Mouse (Mus musculus) right cerebral cortex, adult 18-20 months (tissue): Measurements from ENCODE around the gene Ets1.
A peak's percentile ranks its signal among the peaks of the same experiment; 100 is the strongest.

ENCODE experiments used
- DNase-seq: peaks from one replicate; pipeline ENCODE4 v3.0.0; 2022; ENCODE audit warnings: mixed read lengths

Gene Ets1

DNA sequence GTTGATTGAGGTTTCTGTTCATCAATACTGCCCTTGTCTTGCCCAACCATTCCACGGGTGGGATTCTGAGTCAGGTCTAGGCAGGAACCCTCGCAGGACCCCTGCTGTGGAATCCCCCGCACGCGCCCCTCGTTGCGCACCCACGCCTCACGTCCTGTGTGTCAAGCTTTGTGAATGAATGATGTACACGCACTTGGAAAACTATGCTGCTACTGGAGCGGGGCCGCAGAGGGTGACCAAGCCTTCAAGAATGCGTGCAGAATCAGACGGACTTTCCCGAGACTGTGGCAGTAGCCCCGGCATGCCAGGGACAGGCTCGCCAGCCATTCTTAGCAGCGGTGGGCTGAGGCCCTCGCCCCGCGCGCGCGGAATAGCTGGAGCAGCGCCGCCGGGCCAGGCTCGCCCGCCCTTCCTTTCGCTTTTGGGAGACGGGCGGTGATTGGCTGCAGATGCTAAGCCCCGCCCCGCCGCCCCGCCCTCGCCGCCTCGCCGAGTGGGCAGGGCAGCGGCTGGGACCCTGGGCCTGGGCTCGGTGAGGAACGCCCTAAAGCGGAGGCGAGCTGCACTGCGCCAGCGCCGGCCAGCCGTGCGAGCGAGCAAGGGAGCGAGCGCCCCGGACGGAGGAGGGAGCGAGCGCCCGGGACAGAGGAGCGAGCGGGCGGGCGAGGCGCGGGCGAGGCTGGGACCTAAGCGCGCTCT is 59.6 kb downstream of the Ets1 start:
- DNase-seq, result peak; percentile 92

- DNase-seq, result no peak
These were observed 60.2 kb downstream of the Ets1 start for GRCm38 (mm10) chr9:32696259-32696658.

DNA sequence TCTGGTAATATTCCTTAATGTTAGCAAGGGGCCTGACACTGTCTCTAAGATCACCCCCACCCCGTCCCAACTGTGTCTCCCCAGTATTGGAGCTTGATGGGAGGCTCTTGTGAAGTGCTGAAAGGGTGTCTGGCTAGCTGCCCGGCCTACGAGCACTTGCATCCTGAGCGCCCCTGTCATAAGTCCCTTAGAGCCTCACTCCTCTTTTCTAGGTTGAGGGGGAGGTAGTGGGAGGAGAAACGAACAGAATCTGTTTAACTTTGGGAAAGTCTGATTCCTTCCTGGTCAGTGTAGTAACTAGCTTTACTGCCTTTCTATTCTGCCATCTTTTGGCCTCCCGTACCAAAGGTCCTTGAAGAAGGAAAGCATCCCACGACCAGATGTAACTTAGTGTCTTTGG is 60.7 kb downstream of the Ets1 start:
- DNase-seq, result no peak

GRCm38 (mm10) chr9:32697291-32698110 is 61.5 kb downstream of the Ets1 start:
- no peak for DNase-seq

- DNase-seq, result no peak
These were observed 62.7 kb downstream of the Ets1 start for GRCm38 (mm10) chr9:32698766-32699165.

- DNase-seq, result no peak
These were observed 63.4 kb downstream of the Ets1 start for GRCm38 (mm10) chr9:32699391-32699841.

GRCm38 (mm10) chr9:32700091-32700905 is 64.3 kb downstream of the Ets1 start:
- no peak for DNase-seq

- DNase-seq, result no peak
These were observed 65.3 kb downstream of the Ets1 start for GRCm38 (mm10) chr9:32701126-32701997.

- DNase-seq, result no peak
These were observed 65.9 kb downstream of the Ets1 start for GRCm38 (mm10) chr9:32701998-32702305.

- DNase-seq, result no peak
These were observed 66.9 kb downstream of the Ets1 start for GRCm38 (mm10) chr9:32702836-32703395.

DNA sequence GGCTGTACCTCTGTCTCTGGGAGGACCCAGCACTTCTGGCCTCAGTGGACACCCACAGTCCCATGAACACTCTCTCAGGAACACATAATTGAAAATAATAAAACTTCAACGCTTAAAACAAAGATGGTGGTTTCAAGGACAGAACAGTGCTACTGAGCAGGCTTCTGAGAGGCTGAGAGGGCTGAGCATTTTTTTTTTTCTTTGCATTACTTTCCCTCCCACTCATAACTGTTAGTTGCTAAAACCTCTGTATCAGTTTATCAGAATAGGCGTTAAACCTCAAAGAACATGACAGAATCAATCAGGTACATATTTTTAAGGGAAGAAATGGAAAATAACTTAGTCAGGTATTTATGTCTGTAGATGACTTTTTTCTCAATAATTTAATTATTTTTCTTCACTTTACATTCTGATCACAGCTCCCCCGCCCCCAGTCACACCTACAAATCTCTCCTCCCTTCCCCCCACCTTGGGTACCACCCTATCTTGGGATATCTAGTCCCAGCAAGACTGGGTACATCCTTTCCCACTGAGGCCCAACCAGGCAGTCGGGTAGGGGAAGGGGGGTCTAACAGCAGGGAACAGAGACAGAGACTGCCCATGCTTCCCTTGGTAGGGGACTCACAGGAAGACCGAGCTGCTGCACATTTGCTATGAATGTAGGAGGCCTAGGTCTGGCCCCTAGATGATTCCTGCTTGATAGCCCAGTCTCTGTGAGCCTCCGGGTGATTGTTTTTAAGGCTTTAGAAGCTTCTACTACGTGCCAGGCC is 68.1 kb downstream of the Ets1 start:
- no peak for DNase-seq

GRCm38 (mm10) chr9:32705827-32706478 is 69.9 kb downstream of the Ets1 start:
- no peak for DNase-seq

- no peak for DNase-seq
These were observed 71.4 kb downstream of the Ets1 start for GRCm38 (mm10) chr9:32707436-32707835.

DNA sequence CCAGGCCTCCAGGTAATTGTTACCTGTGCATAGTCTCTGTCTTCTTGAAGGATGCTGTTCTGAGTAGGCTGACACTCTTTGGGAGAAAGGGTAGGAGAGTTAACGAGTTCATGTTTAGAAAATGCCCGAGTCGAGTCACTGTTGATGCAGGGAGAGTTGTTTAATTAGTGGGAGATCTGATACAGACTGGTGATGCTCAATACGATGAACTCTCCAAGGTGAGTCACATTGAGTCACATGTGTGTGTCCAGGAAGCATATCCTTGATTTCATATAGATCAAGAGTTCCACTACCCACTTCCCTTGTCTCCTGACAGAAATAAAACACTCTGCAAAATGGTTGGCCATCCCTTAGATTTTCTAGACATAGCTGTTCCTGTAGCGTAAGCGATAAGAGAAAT is 72.5 kb downstream of the Ets1 start:
- DNase-seq, result no peak

GRCm38 (mm10) chr9:32709359-32709758 is 73.3 kb downstream of the Ets1 start:
- DNase-seq, result no peak

DNA sequence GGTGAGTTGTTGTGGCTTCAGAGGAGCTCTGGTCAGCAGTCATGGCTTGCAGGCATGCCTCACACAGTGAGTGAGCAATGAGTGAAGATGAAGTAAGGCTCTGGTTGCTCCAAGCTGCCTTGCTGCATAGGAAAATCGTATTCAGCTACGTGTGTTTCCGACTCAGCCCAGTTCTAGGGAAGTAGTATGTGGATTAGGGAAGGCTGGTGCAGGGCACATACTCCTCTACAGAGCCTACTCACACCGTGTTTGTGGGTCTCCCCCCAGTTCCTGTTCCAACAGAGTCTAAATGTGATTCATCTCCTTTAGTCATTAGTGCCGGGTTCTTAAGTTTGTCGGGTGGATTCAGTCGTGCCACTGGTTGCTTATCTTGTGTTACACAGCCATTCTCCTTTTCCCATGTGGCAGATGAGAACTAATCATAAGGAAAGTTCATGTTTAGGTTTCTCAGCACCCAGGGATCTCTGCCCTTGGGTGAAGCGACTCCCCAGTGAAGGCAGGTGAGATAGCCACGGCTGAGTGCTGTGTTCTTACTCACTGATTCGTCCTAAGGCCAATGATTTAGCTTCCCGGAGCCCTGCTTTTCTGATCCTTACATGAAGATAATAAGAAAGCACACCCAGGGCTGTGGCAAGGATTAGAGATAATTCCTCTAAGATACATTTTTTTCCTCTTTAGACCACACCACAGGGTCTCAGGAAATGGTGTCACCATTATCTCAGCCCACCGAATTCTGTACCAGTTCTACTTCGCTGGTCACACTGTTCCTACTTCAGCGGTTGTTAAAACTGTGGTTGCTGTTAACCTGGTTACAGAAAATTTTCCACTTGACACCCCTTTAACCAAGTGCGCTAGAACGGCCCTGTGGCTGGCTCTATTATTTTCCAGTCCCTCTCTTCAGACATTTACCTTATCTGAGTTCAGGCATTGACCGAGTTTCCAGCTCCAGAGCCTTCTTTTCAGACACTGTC is 74.0 kb downstream of the Ets1 start:
- no peak for DNase-seq

GRCm38 (mm10) chr9:32710987-32711652 is 75.1 kb downstream of the Ets1 start:
- no peak for DNase-seq

DNA sequence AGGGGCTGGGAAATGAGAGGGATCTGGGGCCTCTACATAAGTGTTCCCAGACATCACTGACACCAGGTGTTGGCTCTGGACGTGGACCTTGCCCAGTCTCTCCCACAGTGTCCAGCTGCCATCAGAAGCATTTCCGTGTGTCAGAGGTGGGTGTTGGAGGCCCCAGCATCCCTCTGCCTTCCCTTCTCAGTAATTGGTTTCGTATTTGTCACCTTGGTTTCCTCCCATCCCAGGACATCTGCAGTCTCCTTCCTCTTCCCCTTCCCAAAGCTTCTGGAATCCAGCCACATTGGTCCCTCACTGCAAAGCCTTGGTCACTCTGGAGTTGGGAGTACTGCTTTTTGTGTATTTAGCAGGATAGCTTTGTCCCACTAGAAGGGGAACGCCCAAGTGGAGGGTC is 75.7 kb downstream of the Ets1 start:
- DNase-seq, result no peak

DNA sequence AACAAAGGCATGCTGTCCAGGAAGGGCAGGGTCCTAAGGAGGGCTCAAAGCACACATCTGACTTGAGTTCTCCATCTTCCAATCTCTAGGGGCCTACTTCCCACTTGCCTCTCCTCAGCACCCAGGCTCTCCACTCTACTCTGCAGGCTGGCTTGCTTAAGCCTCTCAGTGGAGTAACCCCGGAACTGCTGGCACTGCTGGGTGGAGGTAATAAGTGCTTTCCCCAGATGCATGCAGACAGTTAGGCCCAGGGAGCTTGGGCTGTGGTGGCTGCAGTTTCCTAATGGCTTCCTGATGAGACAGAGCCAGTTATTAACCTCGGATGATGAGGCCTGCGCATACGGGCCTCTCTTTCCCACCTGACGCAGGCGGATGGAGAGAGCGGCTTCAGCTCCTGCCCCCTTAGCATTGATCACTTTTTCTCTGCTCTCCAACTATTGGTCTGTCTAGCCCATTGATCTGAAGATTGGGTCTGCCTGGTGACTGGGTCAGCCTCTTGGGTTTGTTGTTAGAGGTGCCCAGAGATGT is 76.4 kb downstream of the Ets1 start:
- DNase-seq, result no peak
